Mouse (Mus musculus) urinary bladder, postnatal 14 days (tissue): ENCODE data around the gene Vtn.
A peak's percentile ranks its signal among the peaks of the same experiment; 100 is the strongest.

Source experiments
- DNase-seq: peaks from one replicate; pipeline ENCODE4 v3.0.0; 2021; ENCODE audit warnings: low spot score

Vtn gene

DNA sequence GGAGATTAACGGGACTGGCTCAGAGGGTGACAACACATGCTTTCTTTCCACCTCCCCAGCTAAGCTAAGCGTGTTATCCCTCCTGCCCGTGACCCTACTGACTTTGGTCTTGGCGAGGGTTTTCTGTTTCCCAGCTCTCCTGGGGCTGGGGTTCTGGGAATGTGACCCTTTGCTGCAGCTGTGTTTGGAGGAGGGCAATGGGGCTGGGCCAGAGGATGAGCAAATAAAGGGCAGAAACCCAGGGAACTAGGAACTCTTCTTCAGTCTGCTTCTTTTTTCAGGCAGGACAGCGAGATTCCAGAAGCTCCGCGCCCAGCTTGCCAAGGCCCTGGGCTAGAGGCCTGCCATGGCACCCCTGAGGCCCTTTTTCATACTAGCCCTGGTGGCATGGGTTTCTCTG, at the start of gene Vtn:
Gene Vtn (plus strand): TSS at position 88 of the 400 bp plus-strand sequence.
- DNase-seq, result no peak

DNA sequence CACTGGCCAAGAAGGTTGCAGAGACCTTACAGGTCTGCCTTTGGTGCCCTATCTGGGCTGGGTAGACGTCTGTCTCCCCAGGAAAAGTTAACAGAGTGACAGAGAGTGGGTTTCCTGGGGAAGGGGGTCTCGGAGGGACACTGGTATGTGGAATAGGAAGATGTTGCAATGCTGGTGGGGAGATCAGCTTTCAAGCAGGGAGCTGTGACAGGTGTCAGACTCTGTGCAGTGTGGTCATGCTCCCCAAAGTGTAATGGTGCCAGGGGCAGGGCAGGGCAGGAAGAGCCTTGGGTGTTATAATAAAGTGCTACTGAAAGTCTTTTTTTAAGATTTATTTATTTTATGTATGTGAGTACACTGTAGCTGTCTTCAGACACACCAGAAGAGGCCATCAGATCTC, 48.6 kb upstream of the Vtn start:
- DNase-seq, result no peak

DNA sequence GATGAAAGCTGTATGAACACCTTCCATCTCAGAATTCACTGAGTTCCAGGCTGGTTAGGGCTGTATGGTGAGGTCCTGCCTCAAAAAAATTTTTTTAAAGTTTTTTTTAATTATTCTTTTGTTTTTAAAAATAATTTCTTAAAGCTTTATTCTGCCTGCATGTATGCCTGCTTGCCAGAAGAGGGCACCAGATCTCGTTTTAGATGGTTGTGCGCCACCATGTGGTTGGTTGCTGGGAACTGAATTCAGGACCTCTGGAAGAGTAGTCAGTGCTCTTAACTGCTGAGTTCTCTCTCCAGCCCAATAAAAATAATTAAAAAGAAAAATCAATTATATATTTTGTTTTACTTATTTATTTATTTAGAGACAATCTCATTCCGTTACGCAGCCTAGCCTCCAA, 45.2 kb upstream of the Vtn start:
- peak; percentile 75 for DNase-seq

DNA sequence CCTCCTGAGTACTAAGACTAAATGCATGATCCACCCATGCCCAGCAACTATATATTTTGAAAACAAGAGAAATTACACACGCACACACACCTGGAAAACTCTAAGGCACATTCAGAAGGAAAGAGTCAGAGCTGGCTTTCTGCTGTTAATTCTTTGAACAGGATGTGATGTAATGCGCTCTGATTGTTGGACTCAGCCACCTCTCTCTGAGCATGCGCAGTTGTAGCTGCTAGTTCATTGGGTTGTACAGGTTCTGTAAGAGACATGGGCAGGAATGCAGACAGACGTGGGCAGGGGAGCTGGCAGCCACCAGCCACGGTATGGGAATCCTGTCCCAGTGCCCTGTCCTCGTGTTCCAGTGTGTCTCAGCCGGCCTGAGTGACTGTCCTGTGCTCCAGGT, 44.6 kb upstream of the Vtn start:
- DNase-seq, result no peak

DNA sequence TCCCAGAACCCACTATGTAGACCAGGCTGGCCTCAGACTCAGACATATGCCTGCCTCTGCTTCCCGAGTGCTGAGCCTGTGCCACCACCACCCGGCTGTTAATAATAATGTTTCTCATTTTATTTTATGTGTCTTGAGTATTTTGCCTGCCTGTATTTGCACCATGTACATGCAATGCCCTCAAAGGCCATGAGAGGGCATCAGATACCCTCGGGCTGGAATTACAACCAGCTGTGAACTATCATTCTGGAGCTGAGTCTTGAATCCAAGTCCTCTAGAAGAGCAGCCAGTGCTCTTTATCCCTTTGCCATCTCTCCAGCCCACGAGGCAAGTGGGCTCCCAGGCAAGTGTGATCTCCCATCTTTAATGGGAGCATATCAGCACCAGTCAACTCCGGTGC, 43.6 kb upstream of the Vtn start:
- DNase-seq, result peak; percentile 63

DNA sequence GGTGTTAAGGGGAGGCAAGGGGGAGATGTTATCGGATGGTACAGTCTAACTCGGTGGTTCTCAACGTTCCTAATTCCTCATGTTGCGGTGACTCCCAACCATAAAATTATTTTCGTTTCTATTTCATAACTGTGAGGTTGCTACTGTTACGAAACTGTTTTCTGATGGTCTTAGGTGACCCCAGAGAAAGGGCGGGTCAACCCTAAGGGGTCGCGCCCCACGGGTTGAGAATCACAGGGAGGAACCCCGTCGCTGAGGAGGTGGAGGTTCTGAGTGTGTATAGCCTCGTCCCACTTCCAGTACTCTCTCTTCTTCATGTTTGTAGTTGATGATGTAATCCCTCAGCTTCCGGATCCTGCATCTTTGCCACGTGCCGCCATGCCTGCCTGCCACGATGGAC, 40.2 kb upstream of the Vtn start:
- DNase-seq, result no peak

DNA sequence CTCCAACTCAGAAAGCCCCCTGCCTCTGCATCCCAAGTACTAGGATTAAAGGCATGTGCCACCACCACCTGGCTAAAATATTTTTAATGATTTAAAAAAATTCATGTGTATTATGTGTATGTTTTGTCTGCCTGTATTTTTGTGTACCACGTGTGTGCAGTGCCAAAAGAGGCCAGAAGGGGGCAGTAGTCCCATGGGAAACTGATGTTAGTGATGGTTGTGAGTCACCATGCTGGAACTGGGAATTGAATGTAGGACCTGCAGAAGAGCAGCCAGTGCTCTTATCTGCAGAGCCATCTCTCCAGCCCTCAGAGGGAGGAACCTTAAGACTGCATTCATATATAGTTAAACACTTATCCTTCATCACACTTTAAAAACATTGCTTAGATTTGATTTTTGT, 37.0 kb upstream of the Vtn start:
- DNase-seq, result no peak

DNA sequence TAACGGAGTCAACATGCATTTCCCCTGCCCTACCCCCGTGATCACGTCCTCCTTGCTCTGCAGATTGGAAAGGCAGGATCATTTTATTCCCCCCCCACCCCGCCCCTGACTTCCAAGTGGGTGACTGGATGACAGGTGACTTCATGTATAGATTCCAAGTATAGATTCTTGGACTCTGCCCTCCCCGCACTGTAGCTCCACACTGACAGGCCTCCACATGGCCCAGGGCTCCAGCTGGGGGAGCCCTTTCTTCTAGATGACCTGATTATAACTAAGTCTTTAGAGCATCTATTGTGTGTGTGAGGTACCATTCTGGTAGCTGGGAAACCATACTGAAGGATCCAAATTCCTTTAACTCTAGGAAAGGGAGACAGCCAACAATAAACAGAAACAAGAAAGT, 36.2 kb upstream of the Vtn start:
- no peak for DNase-seq

DNA sequence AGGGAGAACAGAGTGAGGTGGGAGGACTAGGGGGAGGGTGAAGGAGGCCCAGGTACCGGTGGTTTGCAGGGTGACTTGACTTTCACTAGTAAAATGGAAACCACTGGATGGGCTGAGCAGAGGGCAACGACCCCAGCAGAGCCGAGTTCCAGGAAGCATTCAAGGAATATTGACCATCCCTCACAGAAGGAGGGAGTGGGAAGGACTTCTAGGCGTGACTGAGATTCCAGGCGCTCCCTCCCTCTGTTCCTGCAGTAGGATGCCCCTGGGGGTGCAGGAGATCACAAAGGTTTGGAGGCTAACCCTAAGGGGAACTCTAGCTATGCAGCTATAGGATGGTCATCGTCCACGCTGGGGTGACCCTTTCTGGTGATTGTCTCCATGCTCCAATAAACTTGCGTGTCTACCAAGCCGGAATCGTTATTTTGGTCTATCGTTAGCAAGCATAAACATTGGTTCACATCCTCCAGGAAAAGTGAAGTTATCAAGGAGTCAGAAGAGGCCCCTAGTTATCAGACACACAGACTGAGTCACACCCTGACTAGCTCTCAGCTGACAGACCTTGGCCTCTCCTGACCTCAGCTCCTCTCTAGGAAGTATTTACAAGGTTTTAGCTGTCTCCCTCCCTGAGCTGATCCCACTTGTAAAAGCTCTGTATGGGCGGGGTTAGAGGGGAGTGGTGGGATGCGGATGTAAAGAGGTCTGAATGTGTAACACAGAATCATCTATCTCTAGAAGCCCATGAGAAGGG, 35.4 kb upstream of the Vtn start:
- DNase-seq, result no peak

DNA sequence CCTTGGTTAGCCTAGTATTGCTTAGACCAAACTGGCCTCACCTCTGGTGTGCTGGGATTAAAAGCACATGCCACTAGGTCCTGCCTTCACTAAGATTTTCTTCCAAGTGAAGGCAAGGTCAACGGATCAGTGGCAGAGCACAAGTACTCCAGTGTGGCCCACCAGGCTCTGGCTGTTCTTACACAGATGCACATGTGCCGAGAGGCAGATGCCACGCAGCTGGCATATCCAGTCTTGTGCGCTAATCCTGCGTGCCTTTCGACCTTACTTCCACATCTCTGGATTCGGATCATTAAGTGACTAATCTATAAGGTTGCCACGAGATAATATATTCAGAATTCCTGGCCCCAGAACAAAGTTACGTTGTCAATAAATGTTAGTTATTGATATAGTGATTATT, 33.8 kb upstream of the Vtn start:
- DNase-seq, result no peak

DNA sequence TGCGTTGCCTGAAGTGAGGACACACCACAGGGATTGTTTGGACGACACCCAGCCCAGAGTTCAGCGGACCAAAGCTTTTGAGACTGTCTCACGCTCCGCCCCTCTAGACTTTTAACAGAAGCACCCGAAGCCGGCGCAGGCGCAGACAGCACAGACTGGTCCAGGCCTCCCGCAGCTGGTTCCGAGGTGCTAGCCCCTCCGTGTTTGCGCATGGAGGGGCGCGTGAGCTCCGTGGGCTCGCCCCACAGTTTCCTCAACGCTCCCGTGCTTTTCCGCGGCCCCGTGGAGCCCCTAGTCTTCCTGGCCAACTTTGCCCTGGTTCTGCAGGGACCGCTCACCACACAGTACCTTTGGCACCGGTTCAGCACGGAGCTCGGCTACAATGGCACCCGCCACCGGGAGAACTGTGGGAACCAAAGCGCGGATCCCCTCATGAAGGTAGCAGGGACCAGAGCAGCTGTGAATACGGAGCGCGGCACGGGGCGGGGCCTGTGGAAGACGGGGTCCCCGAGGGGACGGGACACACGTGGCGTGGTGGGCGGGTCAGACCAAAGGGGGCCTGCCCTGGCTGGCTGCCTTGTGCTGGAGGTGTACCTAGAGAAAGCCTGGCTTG, 33.2 kb upstream of the Vtn start, which contains the start of gene Slc46a1:
Gene Slc46a1 (plus strand): TSS at position 130 of the 613 bp plus-strand sequence.
- peak; percentile 90 for DNase-seq

DNA sequence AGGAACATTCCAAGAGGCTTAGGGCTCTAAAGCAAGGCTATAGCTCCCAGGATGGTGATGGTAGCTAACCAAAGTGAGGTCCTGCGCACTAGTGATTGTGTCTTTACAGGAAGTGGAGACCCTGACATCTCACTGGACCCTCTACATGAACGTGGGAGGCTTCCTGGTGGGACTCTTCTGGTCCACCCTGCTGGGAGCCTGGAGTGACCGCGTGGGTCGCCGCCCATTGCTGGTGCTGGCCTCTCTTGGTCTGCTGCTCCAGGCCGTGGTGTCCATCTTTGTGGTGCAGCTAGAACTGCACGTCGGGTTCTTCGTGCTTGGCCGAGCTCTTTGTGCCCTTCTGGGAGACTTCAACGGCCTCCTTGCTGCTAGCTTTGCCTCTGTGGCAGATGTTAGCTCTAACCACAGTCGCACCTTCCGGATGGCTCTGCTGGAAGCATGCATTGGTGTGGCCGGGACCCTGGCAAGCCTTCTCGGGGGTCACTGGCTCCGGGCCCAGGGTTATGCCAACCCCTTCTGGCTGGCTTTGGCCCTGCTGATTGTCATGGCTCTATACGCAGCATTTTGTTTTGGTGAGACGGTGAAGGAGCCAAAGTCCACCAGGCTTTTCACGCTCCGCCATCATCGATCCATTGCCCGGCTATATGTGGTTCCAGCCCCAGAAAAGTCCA, 32.5 kb upstream of the Vtn start:
- no peak for DNase-seq

DNA sequence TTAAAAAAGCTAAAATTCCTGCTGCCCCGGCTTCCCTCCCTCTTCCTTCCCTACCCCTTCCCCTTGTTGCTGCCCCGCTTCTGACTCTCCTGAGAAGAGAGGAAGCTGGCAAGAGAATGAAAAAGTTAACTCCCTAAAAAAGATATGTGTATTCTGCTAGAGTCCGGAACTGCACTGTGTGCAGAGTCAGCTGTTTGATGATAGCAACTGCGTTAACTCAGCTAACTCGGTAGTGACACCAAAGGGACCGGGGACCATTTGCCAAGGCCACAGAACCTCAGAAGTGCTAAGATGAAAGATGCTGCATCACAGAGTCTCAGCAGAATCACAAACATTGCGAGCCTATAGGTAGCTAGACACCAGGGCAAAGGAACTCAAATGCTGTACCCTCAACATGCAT, 31.4 kb upstream of the Vtn start:
- no peak for DNase-seq

DNA sequence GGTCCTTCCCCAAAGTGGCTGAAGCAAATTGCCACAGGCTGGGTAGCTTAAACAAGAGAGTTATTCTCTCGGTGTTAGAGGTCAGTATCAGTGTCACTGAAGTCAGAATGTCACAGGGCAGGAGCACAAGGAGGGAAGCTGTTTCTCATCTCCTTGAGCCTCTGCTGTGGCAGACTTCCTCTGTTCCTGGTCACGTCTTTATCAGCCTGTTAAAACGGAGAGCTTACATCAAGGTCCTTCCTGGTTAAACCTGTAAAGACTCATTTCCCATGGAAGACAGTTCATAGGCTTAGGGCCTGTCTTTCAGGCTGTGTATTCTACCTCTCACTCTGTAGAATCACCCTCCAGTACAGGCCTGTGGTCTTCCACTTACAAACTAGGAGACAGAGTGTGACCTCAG, 31.0 kb upstream of the Vtn start:
- DNase-seq, result no peak

DNA sequence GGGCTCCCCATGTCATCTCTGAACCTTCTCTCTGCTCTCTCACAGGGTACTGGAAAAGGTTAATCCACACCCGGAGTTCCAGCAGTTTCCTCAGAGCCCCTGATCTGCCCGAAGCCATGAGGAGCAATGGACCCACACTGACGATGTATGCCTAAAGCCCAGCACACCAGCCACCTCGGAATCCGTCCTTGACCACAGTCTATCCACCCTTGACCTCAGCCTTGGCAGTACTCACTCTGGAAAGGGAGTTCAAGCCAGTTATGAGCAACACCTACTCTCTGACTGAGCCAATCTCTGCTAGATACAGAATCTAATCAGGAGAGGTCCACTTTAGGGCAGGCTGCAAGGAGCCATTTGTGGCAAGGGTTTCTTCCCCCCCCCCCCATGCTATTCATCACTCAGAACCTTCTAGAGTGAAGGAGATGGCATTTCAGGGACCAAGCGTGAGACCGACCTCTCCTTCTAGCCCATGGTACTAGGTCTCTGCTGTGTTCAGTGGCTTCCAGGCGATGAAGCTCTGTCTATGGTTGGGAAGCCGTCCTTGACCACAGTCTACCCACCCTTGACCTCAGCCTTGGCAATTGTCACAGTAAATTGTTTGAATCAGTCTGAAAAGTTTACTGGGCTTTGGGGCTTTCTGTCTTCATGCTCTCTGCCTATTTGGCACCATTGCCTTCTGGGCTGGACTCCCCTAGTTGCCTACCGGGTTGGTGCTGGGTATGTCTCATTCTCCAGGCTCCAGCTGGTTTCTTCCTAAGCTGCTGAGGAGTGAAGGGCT, 27.4 kb upstream of the Vtn start:
- DNase-seq, result no peak

DNA sequence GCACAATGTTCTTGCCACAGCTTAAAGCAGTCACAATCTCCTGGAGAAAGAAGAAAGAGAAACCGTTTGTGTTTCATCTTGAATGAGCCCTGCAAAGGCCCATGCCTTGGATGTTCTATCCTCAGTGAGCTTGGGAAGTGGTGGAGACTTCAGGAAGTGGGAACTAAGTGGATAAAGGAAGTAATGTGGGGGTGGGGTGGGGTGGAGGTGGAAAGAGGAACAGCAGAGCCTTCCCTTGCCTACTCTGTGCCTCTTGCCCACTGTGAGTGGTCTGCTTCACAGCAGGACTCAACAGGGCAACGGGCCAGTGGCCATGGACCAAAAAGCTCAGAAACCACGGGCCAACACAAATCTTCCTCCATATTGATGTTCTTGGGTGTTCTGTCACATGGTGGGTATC, 23.6 kb upstream of the Vtn start:
- DNase-seq, result no peak

DNA sequence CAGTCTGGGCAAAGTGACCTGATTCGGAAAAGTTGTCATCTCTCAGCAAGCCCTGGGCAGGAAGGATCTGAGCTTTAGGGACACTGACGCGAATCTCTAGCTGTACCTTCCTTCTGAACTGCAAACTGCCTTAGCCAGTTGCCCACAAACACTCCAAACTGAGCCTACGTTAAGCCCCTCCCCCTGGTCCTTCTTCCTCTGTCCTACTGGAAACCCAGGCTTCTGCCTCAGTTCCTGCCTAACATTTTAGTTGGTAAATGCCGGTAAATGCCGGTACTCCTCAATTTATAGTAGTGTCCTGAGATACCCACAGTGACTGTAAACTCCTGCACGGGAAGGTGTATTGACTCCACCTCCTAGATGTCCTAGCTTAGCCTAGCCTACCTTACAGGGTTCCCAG, 15.3 kb upstream of the Vtn start:
- DNase-seq, result no peak

DNA sequence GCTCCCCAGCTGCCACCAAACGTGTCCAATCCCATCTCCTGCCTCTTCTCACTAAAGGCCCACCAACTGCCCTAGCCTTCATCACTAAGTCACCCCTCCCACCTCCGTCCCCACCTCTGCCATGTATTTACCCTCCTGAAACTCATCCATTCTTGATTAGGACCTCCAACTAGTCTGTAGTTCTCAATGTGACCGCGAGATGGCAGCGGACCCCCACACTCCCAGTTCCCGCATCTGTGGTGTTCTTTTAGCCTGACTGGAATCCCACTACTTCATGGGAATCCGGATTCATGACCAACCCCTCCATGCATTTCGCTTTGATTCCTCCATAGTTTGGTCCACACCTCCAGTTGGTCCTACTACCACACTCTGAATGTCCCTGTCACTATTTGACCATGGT, 10.7 kb upstream of the Vtn start:
- DNase-seq, result peak; percentile 66

DNA sequence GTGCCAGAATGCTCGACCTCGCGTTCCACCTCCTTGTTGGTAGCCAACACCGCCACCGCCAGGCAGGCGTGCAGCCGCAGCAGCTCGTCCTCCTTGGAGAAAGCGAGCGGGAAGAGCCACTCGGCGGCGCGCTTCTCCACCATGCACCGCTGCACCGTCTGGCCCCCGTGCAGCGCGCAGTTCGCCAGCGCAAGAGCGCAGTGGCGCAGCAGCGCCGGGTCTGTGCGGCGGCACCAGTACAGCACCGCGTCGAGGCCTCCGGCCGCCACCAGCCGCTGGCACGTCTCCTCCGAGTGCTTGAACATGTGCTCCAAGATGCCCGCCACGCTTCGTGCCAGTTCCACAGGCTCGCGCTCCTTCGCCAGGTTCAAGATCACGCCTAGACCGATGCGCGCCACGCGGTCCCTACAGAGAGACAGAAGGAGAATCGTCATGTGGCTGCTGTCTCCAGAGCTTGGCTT, 8.1 kb upstream of the Vtn start:
- peak; percentile 25 for DNase-seq

DNA sequence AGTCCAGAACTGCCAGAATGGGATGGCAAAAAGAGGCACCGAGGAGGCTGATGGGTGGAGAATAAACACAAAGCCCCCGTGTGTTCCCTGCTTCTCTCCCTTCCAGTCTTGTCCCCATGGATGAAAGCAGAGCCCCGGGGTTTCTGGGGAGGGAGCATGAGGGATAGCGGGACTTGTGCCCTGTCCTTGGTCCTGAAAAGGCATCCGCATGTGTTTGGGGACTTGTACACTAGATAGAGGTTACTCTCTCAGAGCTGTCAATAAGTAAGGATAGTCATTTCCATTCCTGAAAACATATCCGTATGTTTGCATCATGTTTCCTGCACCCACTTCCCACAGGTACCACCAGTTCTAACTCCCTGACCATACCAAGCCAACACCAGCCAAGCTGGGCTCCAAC, 3.0 kb upstream of the Vtn start:
- peak; percentile 28 for DNase-seq

DNA sequence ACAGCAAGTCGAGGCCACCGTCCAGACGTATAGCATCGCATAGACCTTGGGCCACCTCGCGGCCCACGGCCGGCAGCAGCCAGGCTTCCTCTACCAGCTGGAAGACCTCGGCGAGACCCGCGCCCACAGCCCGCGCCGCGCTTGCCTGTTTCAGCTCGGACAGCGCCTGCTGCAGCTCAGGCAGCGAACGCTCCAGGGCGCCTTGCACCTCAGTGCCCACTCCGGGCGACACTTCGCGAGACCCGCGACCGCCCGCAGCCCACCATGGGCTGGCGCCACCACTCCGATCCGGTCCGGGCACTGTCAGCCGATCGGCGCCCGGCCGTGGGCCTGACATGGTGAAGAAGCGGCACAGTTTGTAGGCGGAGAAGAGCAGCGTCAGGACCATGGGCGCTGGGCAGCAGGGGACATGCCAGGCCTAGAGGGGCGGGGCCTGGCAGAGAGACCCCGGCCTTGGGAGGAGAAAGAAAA, 1.8 kb upstream of the Vtn start:
- DNase-seq, result no peak
